14 mouse cellular contexts compared by ENCODE assay signal in genomic region chr17:87210525-87210924, GRCm38 (mm10).
"Had no signal": no experiment of that assay in that cellular context is flagged by ENCODE, and none has a peak within 500 bp of the region (broad histone marks: within the 10 kb centered on the region; RNA-seq: fewer than 3 reads in every experiment).

No protein-coding gene starts in this region.

- DNase-seq: lung, adult 18-20 months; lung, embryonic 14.5 days; lung, postnatal 10 days; lung, postnatal 4 days; retina, postnatal 1 day; right cerebral cortex, adult 18-20 months; right cerebral cortex, postnatal 25 days; right cerebral cortex, postnatal 4 days; spleen, adult 18-20 months; thymus, adult 18-20 months; thymus, postnatal 14 days; thymus, postnatal 36 days had no signal

- ATAC-seq: midbrain, embryonic 13.5 days; midbrain, embryonic 15.5 days had no signal
